Mouse (Mus musculus) T-helper 17 cell (primary cell): Measurements from ENCODE around the gene Edem3.

ENCODE experiments used
- in situ Hi-C, 2 experiments: fragments of 300-600 bp; cut with MboI, MseI; formaldehyde crosslinking; loops; 1 replicate in 1 of 2; 2 replicates in 1 of 2; pipeline ENCODE4 v1.15.1; 2025; ENCODE audit warnings: high pct_unique_total_duplicates in 2 of 2

Gene Edem3

GRCm38 (mm10) chr1:151741199-151741621 lies 14.0 kb upstream of the Edem3 start:
- in situ Hi-C loops = no loop called here

- in situ Hi-C loops = loop anchor here in 1 of 2 experiments (10.0 kb wide), 3 partner anchors 55 to 1665 kb away; partner anchors contain the start of gene Ivns1abp
Observed at GRCm38 (mm10) chr1:151749894-151750293, 5.3 kb upstream of the Edem3 start.

GRCm38 (mm10) chr1:151752946-151753345 lies 2.2 kb upstream of the Edem3 start:
- in situ Hi-C loops = loop anchor here in 1 of 2 experiments (10.0 kb wide), 3 partner anchors 58 to 1662 kb away; partner anchors contain the start of gene Ivns1abp

GRCm38 (mm10) chr1:151753374-151753929 lies 1.7 kb upstream of the Edem3 start:
- in situ Hi-C loops = loop anchor here in 1 of 2 experiments (10.0 kb wide), 3 partner anchors 59 to 1661 kb away; partner anchors contain the start of gene Ivns1abp

GRCm38 (mm10) chr1:151754028-151754489 lies 1.1 kb upstream of the Edem3 start:
- in situ Hi-C loops = loop anchor here in 1 of 2 experiments (10.0 kb wide), 3 partner anchors 59 to 1661 kb away; partner anchors contain the start of gene Ivns1abp

- in situ Hi-C loops = loop anchor here (5.0 to 10.0 kb wide), 4 partner anchors 61 to 1659 kb away; partner anchors contain the start of gene Ivns1abp (in 2 of the 2)
Observed at GRCm38 (mm10) chr1:151755660-151756424, 671 bp downstream of the Edem3 start.

GRCm38 (mm10) chr1:151756425-151756728 lies 1.2 kb downstream of the Edem3 start:
- in situ Hi-C loops = loop anchor here (5.0 to 10.0 kb wide), 4 partner anchors 62 to 1658 kb away; partner anchors contain the start of gene Ivns1abp (in 2 of the 2)

GRCm38 (mm10) chr1:151758301-151758700 lies 3.1 kb downstream of the Edem3 start:
- in situ Hi-C loops = loop anchor here (5.0 to 10.0 kb wide), 4 partner anchors 64 to 1656 kb away; partner anchors contain the start of gene Ivns1abp (in 2 of the 2)

GRCm38 (mm10) chr1:151758991-151759390 lies 3.8 kb downstream of the Edem3 start:
- in situ Hi-C loops = loop anchor here (5.0 to 10.0 kb wide), 4 partner anchors 64 to 1656 kb away; partner anchors contain the start of gene Ivns1abp (in 2 of the 2)

GRCm38 (mm10) chr1:151764236-151764635 lies 9.1 kb downstream of the Edem3 start:
- in situ Hi-C loops = no loop called here

GRCm38 (mm10) chr1:151766166-151766565 lies 11.0 kb downstream of the Edem3 start:
- in situ Hi-C loops = no loop called here

- in situ Hi-C loops = no loop called here
Observed at GRCm38 (mm10) chr1:151766976-151767654, 11.9 kb downstream of the Edem3 start.

- in situ Hi-C loops = no loop called here
Observed at GRCm38 (mm10) chr1:151769200-151769913, 14.2 kb downstream of the Edem3 start.

GRCm38 (mm10) chr1:151777616-151778015 lies 22.4 kb downstream of the Edem3 start:
- in situ Hi-C loops = loop anchor here in 1 of 2 experiments (25.0 kb wide), 1 partner anchor 1340 kb away; no protein-coding TSS in a partner anchor

GRCm38 (mm10) chr1:151778592-151778991 lies 23.4 kb downstream of the Edem3 start:
- in situ Hi-C loops = loop anchor here in 1 of 2 experiments (25.0 kb wide), 1 partner anchor 1341 kb away; no protein-coding TSS in a partner anchor

GRCm38 (mm10) chr1:151779306-151779705 lies 24.1 kb downstream of the Edem3 start:
- in situ Hi-C loops = loop anchor here in 1 of 2 experiments (25.0 kb wide), 1 partner anchor 1342 kb away; no protein-coding TSS in a partner anchor

- in situ Hi-C loops = loop anchor here in 1 of 2 experiments (25.0 kb wide), 1 partner anchor 1344 kb away; no protein-coding TSS in a partner anchor
Observed at GRCm38 (mm10) chr1:151781447-151781846, 26.3 kb downstream of the Edem3 start.

GRCm38 (mm10) chr1:151783403-151783802 lies 28.2 kb downstream of the Edem3 start:
- in situ Hi-C loops = loop anchor here in 1 of 2 experiments (25.0 kb wide), 1 partner anchor 1346 kb away; no protein-coding TSS in a partner anchor

- in situ Hi-C loops = loop anchor here in 1 of 2 experiments (25.0 kb wide), 1 partner anchor 1349 kb away; no protein-coding TSS in a partner anchor
Observed at GRCm38 (mm10) chr1:151786406-151786805, 31.2 kb downstream of the Edem3 start.

GRCm38 (mm10) chr1:151789136-151789535 lies 34.0 kb downstream of the Edem3 start:
- in situ Hi-C loops = loop anchor here in 1 of 2 experiments (25.0 kb wide), 1 partner anchor 1352 kb away; no protein-coding TSS in a partner anchor
